Mouse (Mus musculus): ENCODE data around the gene Oxld1. TPM values are rescaled to one million over a fixed set of nuclear protein-coding genes. Genes with fewer than 3 reads are reported as not detected.

Gene Oxld1
- polyA plus RNA-seq (2015; fragmentation: Nextera tagmentation; extraction: Ambion mirVana), result 10.6 and 12.5 TPM in 2 replicates

- Histone ChIP-seq H3K4me3 (replicated peaks) (peak within 1 kb of the TSS; percentile 80), H3K27me3 (no peaks in the 10 kb centered on the region), H3K27ac (peak within 1 kb of the TSS; percentile 71), H3K36me3 (peaks cover 37% of the 10 kb centered on the region), H3K9me3 (no peaks in the 10 kb centered on the region), H3K9ac (replicated peaks) (peak within 1 kb of the TSS; percentile 89), H3K4me1 (replicated peaks) (peaks cover 25% of the 10 kb centered on the region), H3K4me2 (replicated peaks) (peak within 1 kb of the TSS; percentile 95)
- WGBS, result 4% methylated on average over 62 of the region's 62 CpGs
- ATAC-seq, result peak; percentile 96
Observed at GRCm38 (mm10) chr11:120457772-120458751, at the start of gene Oxld1, which contains the start of gene Ccdc137. Gene Oxld1 (minus strand): TSS chr11:120458068. Gene Ccdc137 (plus strand): TSS chr11:120458115.

- no peaks in the 10 kb centered on the region for H3K27me3 ChIP-seq
- 62% methylated on average over 4 of the region's 4 CpGs for WGBS
- H3K4me1 ChIP-seq (replicated peaks), result peaks cover 12% of the 10 kb centered on the region; the same call in 1 of the 2 replicates
- ATAC-seq, result no peak
- H3K4me3 ChIP-seq (replicated peaks), result no peak overlapping the region
- H3K9ac ChIP-seq (replicated peaks), result no peak overlapping the region
- no peak overlapping the region for H3K4me2 ChIP-seq (replicated peaks)
- no peaks in the 10 kb centered on the region for H3K9me3 ChIP-seq
- H3K36me3 ChIP-seq, result no peaks in the 10 kb centered on the region
- no peak overlapping the region for H3K27ac ChIP-seq
Observed at GRCm38 (mm10) chr11:120506899-120507298, 49.0 kb upstream of the Oxld1 start.

DNA sequence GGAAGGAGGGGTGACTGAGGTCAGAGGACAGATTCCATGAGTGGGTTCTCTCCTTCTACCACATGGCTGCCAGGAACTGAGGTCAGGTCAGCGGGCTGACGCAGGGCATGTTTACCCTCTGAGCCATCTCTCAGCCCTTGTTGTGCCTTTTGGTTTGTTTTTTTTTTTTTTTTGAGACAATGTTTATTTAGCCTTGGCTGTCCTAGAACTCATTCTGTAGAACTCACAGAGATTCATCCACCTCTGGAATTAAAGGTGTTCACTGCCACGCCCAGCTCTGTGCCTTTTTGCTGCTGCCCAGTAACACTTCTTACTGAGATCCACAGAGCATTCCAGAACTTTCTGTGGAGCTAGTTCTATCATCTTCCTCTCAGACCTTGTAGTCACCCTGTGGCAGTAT, 47.8 kb upstream of the Oxld1 start:
- WGBS, result 91% methylated on average over 3 of the region's 3 CpGs
- no peak for ATAC-seq
- Histone ChIP-seq H3K9me3 (no peaks in the 10 kb centered on the region), H3K4me1 (replicated peaks) (peaks cover 7% of the 10 kb centered on the region; the same call in 1 of the 2 replicates), H3K27ac (no peak overlapping the region), H3K36me3 (no peaks in the 10 kb centered on the region), H3K4me2 (replicated peaks) (no peak overlapping the region), H3K9ac (replicated peaks) (no peak overlapping the region), H3K4me3 (replicated peaks) (no peak overlapping the region), H3K27me3 (no peaks in the 10 kb centered on the region)

- H3K27me3 ChIP-seq, result no peaks in the 10 kb centered on the region
- no peak overlapping the region for H3K4me2 ChIP-seq (replicated peaks)
- H3K9ac ChIP-seq (replicated peaks), result no peak overlapping the region
- WGBS, result 95% methylated on average over 4 of the region's 4 CpGs
- H3K27ac ChIP-seq, result no peak overlapping the region
- H3K4me3 ChIP-seq (replicated peaks), result no peak overlapping the region
- H3K9me3 ChIP-seq, result no peaks in the 10 kb centered on the region
- peaks cover 27% of the 10 kb centered on the region for H3K36me3 ChIP-seq
- no peak for ATAC-seq
- no peaks in the 10 kb centered on the region for H3K4me1 ChIP-seq (replicated peaks)
Observed at GRCm38 (mm10) chr11:120501701-120502100, 43.8 kb upstream of the Oxld1 start.

DNA sequence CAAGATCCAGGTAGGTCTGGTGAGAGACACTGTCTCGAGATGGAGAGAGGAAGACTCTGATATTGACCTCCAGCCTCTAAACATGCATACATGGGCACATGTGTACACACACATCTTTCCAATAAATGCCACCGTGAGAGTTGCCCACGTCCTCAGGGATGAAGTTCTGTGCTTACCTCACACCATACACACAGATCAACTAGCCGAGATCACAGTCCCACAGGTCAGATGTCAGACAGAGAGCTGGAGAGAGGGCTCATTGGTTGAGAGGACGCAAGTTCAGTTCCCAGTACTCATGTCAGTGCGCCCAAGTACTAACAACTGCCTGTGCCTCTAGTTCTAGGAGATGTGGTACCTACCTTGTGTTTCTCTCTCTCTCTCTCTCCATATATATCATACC, 43.1 kb upstream of the Oxld1 start:
- 72% methylated on average over 6 of the region's 6 CpGs for WGBS
- H3K36me3 ChIP-seq, result peaks cover 33% of the 10 kb centered on the region
- no peaks in the 10 kb centered on the region for H3K4me1 ChIP-seq (replicated peaks)
- H3K9ac ChIP-seq (replicated peaks), result no peak overlapping the region
- H3K9me3 ChIP-seq, result no peaks in the 10 kb centered on the region
- no peak overlapping the region for H3K4me2 ChIP-seq (replicated peaks)
- no peaks in the 10 kb centered on the region for H3K27me3 ChIP-seq
- ATAC-seq, result no peak
- no peak overlapping the region for H3K4me3 ChIP-seq (replicated peaks)
- H3K27ac ChIP-seq, result no peak overlapping the region

DNA sequence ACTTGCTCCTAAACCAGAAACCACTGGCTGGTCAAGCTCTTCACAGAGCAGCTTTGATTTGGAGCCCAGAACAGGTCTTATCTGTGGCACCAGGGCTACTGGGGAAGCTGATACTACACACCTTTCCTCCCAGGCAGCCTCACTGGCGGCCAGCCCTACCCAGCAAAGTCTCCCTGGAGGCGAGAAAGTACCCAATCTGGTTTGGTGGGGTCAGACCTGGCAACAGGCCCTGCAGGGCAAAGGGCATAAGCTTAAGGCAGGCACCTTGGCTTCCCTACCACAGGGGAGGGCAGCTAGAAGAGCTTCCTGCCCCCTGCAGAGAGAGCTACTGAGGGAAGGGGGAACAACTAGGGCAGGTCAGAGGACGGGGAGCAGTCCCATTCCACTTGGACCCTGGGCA, 42.5 kb upstream of the Oxld1 start:
- Histone ChIP-seq H3K27ac (no peak overlapping the region), H3K27me3 (no peaks in the 10 kb centered on the region), H3K9me3 (no peaks in the 10 kb centered on the region), H3K36me3 (peaks cover 40% of the 10 kb centered on the region), H3K4me1 (replicated peaks) (no peaks in the 10 kb centered on the region), H3K9ac (replicated peaks) (no peak overlapping the region), H3K4me2 (replicated peaks) (no peak overlapping the region), H3K4me3 (replicated peaks) (no peak overlapping the region)
- WGBS, result 36% methylated on average over 3 of the region's 3 CpGs
- no peak for ATAC-seq

GRCm38 (mm10) chr11:120499894-120500293, 42.0 kb upstream of the Oxld1 start:
- WGBS, result 81% methylated on average over 6 of the region's 6 CpGs
- Histone ChIP-seq H3K9me3 (no peaks in the 10 kb centered on the region), H3K27me3 (no peaks in the 10 kb centered on the region), H3K36me3 (peaks cover 44% of the 10 kb centered on the region), H3K4me2 (replicated peaks) (no peak overlapping the region), H3K4me1 (replicated peaks) (no peaks in the 10 kb centered on the region), H3K27ac (no peak overlapping the region), H3K4me3 (replicated peaks) (no peak overlapping the region), H3K9ac (replicated peaks) (no peak overlapping the region)
- no peak for ATAC-seq

- Histone ChIP-seq H3K36me3 (peaks cover 52% of the 10 kb centered on the region), H3K27ac (no peak overlapping the region), H3K4me2 (replicated peaks) (no peak overlapping the region), H3K4me1 (replicated peaks) (peaks cover 2% of the 10 kb centered on the region), H3K4me3 (replicated peaks) (no peak overlapping the region), H3K9me3 (no peaks in the 10 kb centered on the region), H3K27me3 (no peaks in the 10 kb centered on the region), H3K9ac (replicated peaks) (no peak overlapping the region)
- ATAC-seq, result no peak
- WGBS, result 92% methylated on average over 5 of the region's 5 CpGs
Observed at GRCm38 (mm10) chr11:120498891-120499290, 41.0 kb upstream of the Oxld1 start.

DNA sequence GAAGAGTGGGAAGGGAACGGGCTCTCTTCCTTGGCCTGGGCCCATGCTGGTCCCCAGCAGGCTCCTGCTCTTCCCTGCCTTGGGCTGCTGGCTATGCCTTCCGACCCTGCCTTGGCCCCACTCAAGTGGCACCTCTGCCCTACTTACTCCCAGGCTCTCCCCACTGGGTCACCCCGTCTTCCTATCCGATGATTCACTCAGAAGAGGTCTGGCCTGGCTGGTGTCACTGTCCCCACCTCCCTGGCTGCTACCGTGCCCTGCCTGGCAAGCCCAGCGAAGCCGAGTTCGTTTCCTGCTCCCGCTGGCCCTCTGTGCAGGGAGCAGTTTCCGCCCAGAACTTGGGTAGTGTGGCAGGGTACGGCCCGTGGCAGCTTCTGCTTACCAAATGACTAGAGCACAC, 40.4 kb upstream of the Oxld1 start:
- no peak for ATAC-seq
- Histone ChIP-seq H3K4me2 (replicated peaks) (no peak overlapping the region), H3K36me3 (peaks cover 52% of the 10 kb centered on the region), H3K9ac (replicated peaks) (no peak overlapping the region), H3K9me3 (no peaks in the 10 kb centered on the region), H3K27me3 (no peaks in the 10 kb centered on the region), H3K4me3 (replicated peaks) (no peak overlapping the region), H3K4me1 (replicated peaks) (peaks cover 9% of the 10 kb centered on the region), H3K27ac (no peak overlapping the region)
- 94% methylated on average over 12 of the region's 12 CpGs for WGBS

DNA sequence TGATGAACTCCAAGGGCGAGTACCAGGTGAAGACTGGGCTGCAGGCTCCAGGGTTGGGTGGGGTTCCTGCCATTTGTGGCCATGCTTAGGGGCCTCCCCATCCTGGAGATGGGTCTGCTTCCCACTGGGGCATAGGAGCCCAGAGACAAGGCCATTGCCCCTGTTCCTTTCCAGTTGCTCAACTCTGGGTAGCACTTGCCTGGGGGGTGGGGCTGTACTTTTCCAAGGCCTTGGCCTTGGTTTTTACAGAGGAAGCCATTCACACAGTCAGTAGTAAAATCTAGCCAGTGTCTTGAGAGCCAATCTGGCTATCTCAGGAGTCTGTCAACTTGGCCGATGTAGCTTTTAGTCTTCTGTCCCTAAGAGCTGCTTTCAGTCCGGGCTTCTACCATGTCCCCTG, 39.6 kb upstream of the Oxld1 start:
- Histone ChIP-seq H3K4me1 (replicated peaks) (peaks cover 17% of the 10 kb centered on the region), H3K36me3 (peaks cover 52% of the 10 kb centered on the region), H3K9ac (replicated peaks) (no peak overlapping the region), H3K27me3 (no peaks in the 10 kb centered on the region), H3K27ac (no peak overlapping the region), H3K4me2 (replicated peaks) (no peak overlapping the region), H3K9me3 (no peaks in the 10 kb centered on the region), H3K4me3 (replicated peaks) (no peak overlapping the region)
- no peak for ATAC-seq
- 92% methylated on average over 3 of the region's 3 CpGs for WGBS

DNA sequence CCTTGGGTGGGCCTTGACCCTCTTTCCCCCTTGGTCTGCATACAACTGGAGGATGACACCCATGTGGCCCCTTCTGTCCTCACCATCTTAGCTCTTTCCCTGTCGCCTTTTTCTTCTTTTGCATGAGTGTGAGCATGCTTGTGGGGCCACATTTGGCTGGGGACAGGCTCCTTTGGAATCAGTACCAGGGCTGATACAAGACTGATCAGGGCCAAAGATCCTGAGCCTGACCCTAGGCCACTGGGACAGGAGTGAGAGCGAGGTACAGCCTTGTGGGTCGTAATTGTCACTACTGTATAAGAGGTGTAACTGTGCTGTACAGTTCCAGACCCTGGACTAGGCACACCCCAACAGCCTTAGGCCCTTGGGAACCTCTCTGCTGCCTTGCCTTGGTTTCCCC, 36.0 kb upstream of the Oxld1 start:
- 92% methylated on average over 3 of the region's 3 CpGs for WGBS
- Histone ChIP-seq H3K27ac (no peak overlapping the region), H3K4me3 (replicated peaks) (no peak overlapping the region), H3K27me3 (no peaks in the 10 kb centered on the region), H3K9ac (replicated peaks) (0 out of 2 replicates have a peak overlapping the region, but pooled peaks have one; percentile 86), H3K4me1 (replicated peaks) (peaks cover 39% of the 10 kb centered on the region), H3K9me3 (no peaks in the 10 kb centered on the region), H3K36me3 (peaks cover 49% of the 10 kb centered on the region), H3K4me2 (replicated peaks) (peak overlapping the region; percentile 98; the same call in 1 of the 2 replicates)
- ATAC-seq, result no peak

DNA sequence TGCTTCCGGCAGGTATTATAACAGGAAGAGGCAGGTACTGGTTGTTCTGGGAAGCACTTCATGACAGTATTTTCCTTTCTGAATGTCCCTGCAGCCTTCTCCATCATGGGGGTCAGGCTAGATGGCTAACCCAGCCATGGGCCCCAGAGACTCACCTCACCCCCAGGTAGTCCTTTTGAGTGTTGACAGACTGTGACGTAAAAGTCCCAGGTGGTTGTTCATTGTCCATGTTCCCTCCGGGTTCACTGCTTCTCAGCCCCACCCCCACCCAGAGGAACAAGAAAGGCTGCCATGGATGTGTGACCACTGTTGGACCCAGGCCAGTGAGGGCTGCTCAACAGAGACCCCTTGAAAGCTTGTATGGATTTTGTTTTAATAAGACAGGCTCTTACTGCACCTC, 35.5 kb upstream of the Oxld1 start:
- whole genome bisulfite sequencing, result 61% methylated on average over 3 of the region's 3 CpGs
- Histone ChIP-seq H3K9me3 (no peaks in the 10 kb centered on the region), H3K4me1 (replicated peaks) (peaks cover 39% of the 10 kb centered on the region), H3K27ac (peak overlapping the region; percentile 77), H3K4me3 (replicated peaks) (peak overlapping the region; percentile 97), H3K9ac (replicated peaks) (peak overlapping the region; percentile 86), H3K27me3 (no peaks in the 10 kb centered on the region), H3K36me3 (peaks cover 49% of the 10 kb centered on the region), H3K4me2 (replicated peaks) (peak overlapping the region; percentile 98)
- no peak for ATAC-seq

Measured in midbrain, embryonic 13.5 days (tissue).